Mouse (Mus musculus): ENCODE data around the gene Olfr1453.
"Not testable (repeated sequence)": the region's sequence is repeated elsewhere in the genome, so short reads cannot be mapped to it uniquely, and the experiment has no call there.

The Olfr1453 gene
- long read RNA-seq, experiment 1: 0 reads
- long read RNA-seq, experiment 2: 0 reads

DNA sequence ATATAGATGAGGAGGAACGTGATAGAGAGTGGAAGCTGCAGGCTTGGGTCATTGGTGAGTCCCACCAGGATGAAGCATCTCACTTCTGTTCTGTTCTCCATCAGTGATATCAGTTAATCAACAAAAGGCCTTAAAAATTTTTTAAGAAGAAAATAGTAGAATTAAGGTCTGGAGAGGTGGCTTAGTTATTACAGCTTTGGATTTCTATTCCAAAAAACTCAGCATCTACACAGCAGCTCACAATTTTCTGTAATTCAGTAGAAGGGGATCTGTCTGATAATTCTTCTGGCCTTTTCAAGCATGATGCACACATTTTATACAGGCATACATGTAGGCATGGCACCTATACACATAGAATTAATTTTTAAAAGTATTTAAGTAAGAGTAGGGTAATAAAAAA, at the start of gene Olfr1453:
TSS of gene Olfr1453 (minus strand) at position 101 of the 400 bp plus-strand sequence.
- intact Hi-C loops (cut with DNase I): no loop called here

DNA sequence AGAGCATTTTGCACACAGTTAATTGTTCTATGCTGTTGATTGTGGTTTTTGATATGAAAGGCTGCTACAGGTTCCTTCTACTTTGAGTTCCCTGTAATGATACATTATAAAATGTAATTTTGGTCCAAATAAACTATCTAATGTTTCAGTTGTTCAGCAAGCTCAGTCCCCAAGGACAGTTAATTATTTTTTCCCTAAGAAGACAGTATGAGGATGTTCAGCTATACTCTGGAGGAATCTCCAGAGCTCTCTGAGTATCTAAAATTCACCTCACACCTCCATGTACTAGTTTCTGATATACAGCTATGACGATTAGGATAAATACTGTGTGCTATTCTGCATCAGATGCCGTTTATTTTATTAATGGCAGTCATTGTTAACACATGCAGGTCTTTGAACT, 32.2 kb upstream of the Olfr1453 start, which contains the start of gene Olfr1454:
TSS of gene Olfr1454 (plus strand) at position 301 of the 400 bp plus-strand sequence.
- intact Hi-C loops (cut with DNase I): no loop called here

DNA sequence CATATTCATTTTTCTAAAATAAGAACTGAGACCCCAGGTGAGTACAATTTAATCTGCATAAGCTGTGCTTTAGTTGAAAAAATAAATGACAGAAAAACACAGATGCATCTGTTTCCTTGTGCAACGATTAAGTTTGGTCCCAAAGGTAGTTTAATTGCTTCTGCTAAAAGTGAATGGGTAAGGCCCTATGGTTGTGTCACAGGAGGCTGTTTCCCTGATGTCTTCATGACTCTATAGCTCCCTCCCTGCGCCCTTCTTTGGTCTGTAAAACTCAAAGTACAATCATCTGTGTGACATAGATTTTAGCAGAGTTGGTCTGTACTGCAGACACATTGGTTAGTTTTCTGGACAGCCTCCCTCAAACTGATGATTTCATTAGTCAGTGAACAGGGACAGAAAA, 33.4 kb downstream of the Olfr1453 start, which contains the start of gene Olfr1451:
TSS of gene Olfr1451 (plus strand) at position 301 of the 400 bp plus-strand sequence.
- intact Hi-C loops (cut with DNase I): no loop called here

DNA sequence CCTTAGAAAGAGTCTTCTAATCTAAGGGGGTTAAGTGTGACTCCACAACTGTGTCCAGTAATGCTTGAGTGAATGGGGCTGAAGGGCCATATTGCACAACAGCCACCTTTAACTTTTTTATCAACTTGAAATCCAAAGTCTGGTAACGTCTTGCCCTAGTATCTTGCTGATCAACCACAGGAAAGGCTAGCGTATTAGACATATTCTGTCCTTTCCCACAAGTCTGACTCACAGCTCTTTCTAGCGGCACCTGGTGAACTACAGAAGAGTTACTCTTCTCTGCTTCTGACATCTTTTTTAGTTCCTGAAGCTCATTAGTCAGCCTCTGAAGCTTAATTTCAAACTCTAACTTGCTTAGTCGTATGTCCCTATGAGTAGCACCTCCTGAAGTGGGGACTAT, 35.8 kb downstream of the Olfr1453 start:
- intact Hi-C loops (cut with DNase I): not testable (repeated sequence)

Measured in adrenal gland (tissue).